Mouse (Mus musculus) kidney, adult 2 months (tissue): ENCODE data around the gene Clcn7. TPM values are rescaled to one million over a fixed set of nuclear protein-coding genes. Genes with fewer than 3 reads are reported as not detected.
A peak's percentile ranks its signal among the peaks of the same experiment; 100 is the strongest.
"Not testable (repeated sequence)": the region's sequence is repeated elsewhere in the genome, so short reads cannot be mapped to it uniquely, and the experiment has no call there.

Source experiments
- DNase-seq: peaks from one replicate; pipeline ENCODE4 v3.0.0; 2021
- H3K27ac ChIP-seq: fragments of 200-500 bp; 2 replicates; pipeline ENCODE4 v1.5.1; 2012; ENCODE audit warnings: low read depth, low read length, control low read depth, inconsistent platforms; ENCODE audit not compliant: insufficient read depth
- H3K27me3 ChIP-seq: fragments of 200-500 bp; replicated peaks from 2 replicates; pipeline ENCODE4 v1.6.1; 2012; ENCODE audit warnings: mild to moderate bottlenecking, moderate library complexity, low read length, inconsistent platforms; ENCODE audit not compliant: control insufficient read depth, insufficient read depth
- H3K36me3 ChIP-seq: fragments of 200-500 bp; 2 replicates; pipeline ENCODE4 v1.6.1; 2012; ENCODE audit warnings: mild to moderate bottlenecking, moderate library complexity, low read length, inconsistent platforms; ENCODE audit not compliant: control insufficient read depth, insufficient read depth
- H3K4me1 ChIP-seq: fragments of 200-500 bp; 2 replicates; pipeline ENCODE4 v1.6.1; 2011; ENCODE audit warnings: low read length; ENCODE audit not compliant: control insufficient read depth, insufficient read depth
- H3K4me3 ChIP-seq: fragments of 200-500 bp; 2 replicates; pipeline ENCODE4 v1.5.1; 2011; ENCODE audit warnings: mild to moderate bottlenecking, low read depth, low read length, control low read depth; ENCODE audit not compliant: insufficient read depth
- CTCF ChIP-seq: fragments of 200-500 bp; conservative IDR thresholded peaks from 2 replicates; pipeline ENCODE4 v1.5.1; 2011; ENCODE audit warnings: low read depth, mild to moderate bottlenecking, control low read depth, low read length, moderate library complexity, mixed read lengths; ENCODE audit not compliant: insufficient read depth, insufficient read length
- POLR2A ChIP-seq: fragments of 200-500 bp; IDR thresholded peaks from one replicate; pipeline ENCODE4 v1.6.1; 2011; ENCODE audit warnings: low read depth, low read length, control low read depth
- WGBS: fragments of 180-500 bp; shearing (Covaris S2); methylation state at CpG from one replicate; pipeline ENCODE4 v1.1.7; 2018; 5-methylcytosine and 5-hydroxymethylcytosine counted together
- polyA plus RNA-seq: library from polyadenylated mRNA; depleted of rRNA; stranded (reverse); fragments of >200 nt; gene quantifications from 2 replicates; pipeline ENCODE4 v1.2.3, GENCODE M21; 2012

The Clcn7 gene
- polyA plus RNA-seq, 1 experiment = 42.6 TPM

DNA sequence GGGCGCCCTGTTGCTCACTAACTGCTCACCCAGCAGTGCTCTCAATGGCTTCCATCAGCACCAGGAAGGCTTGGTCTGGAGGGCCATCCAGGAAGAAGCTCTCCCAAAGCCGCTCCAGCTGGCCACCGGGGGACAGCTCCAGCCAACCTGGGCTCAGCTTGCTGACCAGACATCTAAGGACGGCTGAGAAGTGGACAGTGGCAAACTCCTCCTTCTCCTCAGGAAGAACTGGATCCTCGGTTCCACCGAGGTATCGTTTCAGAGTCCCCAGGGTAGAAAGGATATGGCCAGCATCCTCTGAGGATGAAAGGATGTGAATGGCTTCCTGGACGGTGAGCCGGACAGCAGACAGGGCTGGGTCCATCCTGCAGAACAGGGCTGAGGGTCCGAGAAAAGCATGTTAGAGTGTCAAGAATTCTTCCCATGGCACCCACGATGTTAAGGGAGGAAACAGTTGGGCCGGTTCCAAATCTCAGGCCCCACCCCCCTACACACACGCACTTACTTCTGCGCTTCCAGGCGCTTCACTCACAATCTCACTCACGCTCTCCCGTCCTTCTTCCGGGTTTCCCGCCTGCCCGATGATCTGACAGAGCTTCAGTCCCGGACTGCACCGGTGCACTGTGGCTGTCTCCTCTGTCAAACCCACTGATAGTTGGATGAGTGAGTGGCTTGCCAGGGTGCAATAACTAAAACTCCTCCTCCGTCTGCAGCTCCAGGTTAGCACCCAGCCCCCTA, 18.1 kb upstream of the Clcn7 start:
- no peak for DNase-seq
- Histone ChIP-seq H3K4me3 (peak overlapping the region; percentile 54), H3K36me3 (no peaks in the 10 kb centered on the region), H3K4me1 (no peaks in the 10 kb centered on the region; the same call in 1 of the 2 replicates), H3K27ac (peak overlapping the region; percentile 91), H3K27me3 (no peaks in the 10 kb centered on the region)
- WGBS = 6% methylated on average over 23 of the region's 23 CpGs
- no peak for TF ChIP-seq CTCF
- no peak for TF ChIP-seq POLR2A

DNA sequence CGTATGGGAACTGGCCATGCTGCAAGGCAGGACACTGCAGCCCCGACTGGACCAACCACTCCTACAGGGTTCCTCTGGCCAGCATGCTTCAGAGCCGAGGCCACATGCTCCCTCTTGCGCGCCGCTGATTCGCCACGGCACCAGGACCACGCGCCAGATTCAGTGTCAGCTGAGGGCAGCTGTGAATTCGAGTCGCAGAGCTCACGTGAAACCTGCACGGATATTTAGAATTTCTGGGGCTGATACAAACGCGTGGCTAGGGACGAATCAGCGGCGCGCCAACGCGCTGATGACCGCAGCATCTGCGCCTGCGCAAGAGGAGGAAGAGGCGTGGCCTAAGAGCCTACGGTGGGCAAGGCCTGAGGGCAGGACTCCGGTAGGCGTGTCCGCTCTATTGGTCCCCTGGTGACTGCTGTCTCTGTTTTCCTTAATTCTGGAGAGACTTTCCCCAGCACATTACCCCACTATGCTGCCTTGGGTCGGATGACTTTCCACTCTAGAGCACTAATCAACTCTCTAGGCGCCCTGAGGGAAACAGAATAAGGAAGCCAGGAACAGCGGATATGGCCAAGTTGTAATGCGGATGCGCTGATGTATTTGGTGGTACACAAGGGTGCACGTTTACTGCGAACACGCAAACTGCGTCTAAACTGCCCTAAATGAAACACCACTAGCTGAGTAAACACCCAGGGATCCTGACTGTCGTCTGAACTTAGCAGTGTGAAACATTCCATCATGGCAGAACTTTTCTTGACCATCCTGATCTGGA, 17.3 kb upstream of the Clcn7 start, which contains the start of gene Telo2:
TSS of gene Telo2 (minus strand) at position 304 of the 769 bp plus-strand sequence.
- TF ChIP-seq POLR2A (no peak), CTCF (no peak)
- no peaks in the 10 kb centered on the region for H3K27me3 ChIP-seq
- H3K4me3 ChIP-seq = peak within 1 kb of the TSS; percentile 54
- 4% methylated on average over 40 of the region's 40 CpGs for WGBS
- no peaks in the 10 kb centered on the region; the same call in 1 of the 2 replicates for H3K4me1 ChIP-seq
- no peaks in the 10 kb centered on the region for H3K36me3 ChIP-seq
- H3K27ac ChIP-seq = peak within 1 kb of the TSS; percentile 91
- DNase-seq = peak; percentile 95

GRCm38 (mm10) chr17:25117263-25117662, 15.9 kb upstream of the Clcn7 start:
- DNase-seq = no peak
- Histone ChIP-seq H3K4me3 (no peak overlapping the region), H3K36me3 (no peaks in the 10 kb centered on the region), H3K4me1 (no peaks in the 10 kb centered on the region; the same call in 1 of the 2 replicates), H3K27me3 (no peaks in the 10 kb centered on the region), H3K27ac (no peak overlapping the region)
- TF ChIP-seq POLR2A (no peak), CTCF (peak; percentile 47)
- 45% methylated on average over 4 of the region's 4 CpGs for WGBS

DNA sequence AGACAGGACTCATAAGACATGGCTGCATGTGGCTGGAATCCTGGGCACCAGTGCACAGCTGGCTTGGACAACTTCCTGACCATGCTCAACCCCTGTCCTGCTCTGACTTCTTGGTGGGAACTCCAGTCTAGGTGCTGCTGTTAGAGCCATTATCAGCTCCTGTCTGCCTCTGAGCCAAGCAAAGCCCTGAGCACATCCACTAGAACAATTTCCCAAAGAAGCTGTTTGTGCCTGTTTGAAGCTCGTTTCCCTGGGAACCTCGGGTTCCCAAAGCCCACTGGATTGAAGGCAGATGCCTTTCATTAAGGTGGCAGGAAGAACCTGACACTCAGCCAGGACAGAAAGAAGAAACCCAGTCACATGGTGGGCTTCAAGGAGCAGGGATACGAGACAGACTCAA, 12.8 kb upstream of the Clcn7 start, which contains the start of gene Ptx4:
TSS of gene Ptx4 (plus strand) at position 355 of the 400 bp plus-strand sequence.
- H3K36me3 ChIP-seq = no peaks in the 10 kb centered on the region
- H3K4me1 ChIP-seq = no peaks in the 10 kb centered on the region; the same call in 1 of the 2 replicates
- WGBS = 22% methylated on average over 3 of the region's 3 CpGs
- no peak for DNase-seq
- H3K4me3 ChIP-seq = no peak within 1 kb of the TSS
- H3K27me3 ChIP-seq = no peaks in the 10 kb centered on the region
- no peak within 1 kb of the TSS for H3K27ac ChIP-seq
- TF ChIP-seq POLR2A (no peak), CTCF (no peak)

DNA sequence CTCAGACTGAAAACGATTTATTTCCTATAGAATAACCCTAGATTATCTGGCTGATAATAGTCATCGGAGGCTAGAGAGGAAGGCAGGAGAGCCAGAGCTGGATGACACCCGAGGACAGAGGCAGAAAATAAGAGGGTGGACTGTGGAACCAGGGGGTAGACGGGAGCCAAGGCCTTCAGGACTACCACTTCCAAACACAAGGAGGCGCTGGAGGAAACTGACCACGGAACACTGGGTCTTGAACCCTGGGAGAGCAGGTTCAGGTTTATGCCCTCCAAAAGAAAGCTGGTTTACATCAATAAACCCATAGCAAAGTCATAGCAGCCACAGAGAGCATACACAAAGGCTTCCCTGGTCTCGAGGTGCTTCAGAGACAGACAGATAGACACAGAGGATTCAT, 9.2 kb upstream of the Clcn7 start:
- TF ChIP-seq CTCF = peak; percentile 49
- TF ChIP-seq POLR2A = no peak
- WGBS = 34% methylated on average over 7 of the region's 7 CpGs
- Histone ChIP-seq H3K36me3 (no peaks in the 10 kb centered on the region), H3K27me3 (no peaks in the 10 kb centered on the region), H3K27ac (no peak overlapping the region), H3K4me1 (no peaks in the 10 kb centered on the region), H3K4me3 (no peak overlapping the region)
- DNase-seq = peak; percentile 25

- 76% methylated on average over 3 of the region's 3 CpGs for WGBS
- DNase-seq, H3K4me1 ChIP-seq, H3K36me3 ChIP-seq, H3K4me3 ChIP-seq, H3K27me3 ChIP-seq, H3K27ac ChIP-seq: not testable (repeated sequence)
Measured at GRCm38 (mm10) chr17:25125442-25126060, 7.6 kb upstream of the Clcn7 start.

- H3K27ac ChIP-seq = no peak overlapping the region
- no peaks in the 10 kb centered on the region for H3K27me3 ChIP-seq
- H3K4me3 ChIP-seq = no peak overlapping the region
- TF ChIP-seq CTCF = no peak
- TF ChIP-seq POLR2A = no peak
- H3K4me1 ChIP-seq = no peaks in the 10 kb centered on the region
- WGBS = 33% methylated on average over 8 of the region's 8 CpGs
- no peak for DNase-seq
- H3K36me3 ChIP-seq = no peaks in the 10 kb centered on the region
Measured at GRCm38 (mm10) chr17:25127079-25127478, 6.1 kb upstream of the Clcn7 start.
